Mouse (Mus musculus) spleen, postnatal 4 days (tissue): Measurements from ENCODE around the gene Chrd.

Experiments used
- DNase-seq, 2 experiments: peaks; one replicate each; pipeline ENCODE4 v3.0.0; 2022; ENCODE audit warnings: low spot score in 2 of 2

Chrd gene

GRCm38 (mm10) chr16:20732925-20733730 lies at the start of gene Chrd:
TSS of gene Chrd (plus strand) at chr16:20733127.
- DNase-seq = no peak

- no peak for DNase-seq
These were observed 42.2 kb upstream of the Chrd start for GRCm38 (mm10) chr16:20690774-20691173.

GRCm38 (mm10) chr16:20691617-20692016 lies 41.3 kb upstream of the Chrd start:
- no peak for DNase-seq

- no peak for DNase-seq
These were observed 40.5 kb upstream of the Chrd start for GRCm38 (mm10) chr16:20692241-20692965.

GRCm38 (mm10) chr16:20693111-20693701 lies 39.7 kb upstream of the Chrd start, which contains the start of gene Fam131a:
TSS of gene Fam131a (plus strand) at chr16:20693241.
- peak in 1 of 2 experiments; percentile 69 for DNase-seq

GRCm38 (mm10) chr16:20694781-20695180 lies 38.1 kb upstream of the Chrd start:
- no peak for DNase-seq

- peak; percentile 31 to 66 for DNase-seq
These were observed 37.2 kb upstream of the Chrd start for GRCm38 (mm10) chr16:20695622-20696323.

GRCm38 (mm10) chr16:20699266-20699665 lies 33.7 kb upstream of the Chrd start:
- no peak for DNase-seq

GRCm38 (mm10) chr16:20700036-20700435 lies 32.9 kb upstream of the Chrd start:
- DNase-seq = no peak

- no peak for DNase-seq
These were observed 31.6 kb upstream of the Chrd start for GRCm38 (mm10) chr16:20701316-20701715.

GRCm38 (mm10) chr16:20701729-20702521 lies 31.0 kb upstream of the Chrd start:
- DNase-seq = peak; percentile 34 to 67

- DNase-seq = peak; percentile 81 to 86
These were observed 30.4 kb upstream of the Chrd start for GRCm38 (mm10) chr16:20702522-20702893.

- DNase-seq = no peak
These were observed 29.9 kb upstream of the Chrd start for GRCm38 (mm10) chr16:20703071-20703470.

- no peak for DNase-seq
These were observed 29.1 kb upstream of the Chrd start for GRCm38 (mm10) chr16:20703699-20704400.

GRCm38 (mm10) chr16:20705786-20706185 lies 27.1 kb upstream of the Chrd start:
- DNase-seq = no peak

GRCm38 (mm10) chr16:20706407-20707055 lies 26.4 kb upstream of the Chrd start:
- no peak for DNase-seq

- DNase-seq = peak in 1 of 2 experiments; percentile 57
These were observed 24.5 kb upstream of the Chrd start for GRCm38 (mm10) chr16:20708220-20708938.

GRCm38 (mm10) chr16:20708939-20709734 lies 23.8 kb upstream of the Chrd start:
- peak in 1 of 2 experiments; percentile 72 for DNase-seq
